Mouse (Mus musculus) spleen, adult 18-20 months (tissue): ENCODE data around the gene Gfm2.

Experiments
- DNase-seq, 2 experiments: peaks; one replicate each; pipeline ENCODE4 v3.0.0; 2022; ENCODE audit warnings: mixed read lengths in 2 of 2

The Gfm2 gene

GRCm38 (mm10) chr13:97192649-97193048 is 54.9 kb downstream of the Gfm2 start:
- DNase-seq = no peak

DNA sequence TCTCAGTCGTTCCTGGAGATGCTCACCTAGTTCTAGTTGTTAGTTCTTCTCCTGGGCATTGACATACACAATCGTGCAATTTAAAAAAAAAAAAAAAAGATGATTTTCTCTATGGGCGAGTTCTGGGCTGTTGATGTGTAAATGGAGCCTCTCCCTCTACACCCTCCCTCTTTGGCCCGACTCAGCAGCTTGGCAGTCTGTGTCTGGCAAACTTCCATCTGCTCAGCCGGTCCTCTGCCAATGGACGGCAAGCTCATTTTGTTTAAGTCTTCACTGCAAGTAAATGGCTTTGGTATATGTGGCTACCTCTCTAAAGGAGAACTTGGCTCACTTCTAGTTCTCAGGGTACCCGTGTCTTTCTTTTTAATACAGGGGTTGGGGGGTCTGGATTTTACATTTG is 55.7 kb downstream of the Gfm2 start:
- DNase-seq = no peak

DNA sequence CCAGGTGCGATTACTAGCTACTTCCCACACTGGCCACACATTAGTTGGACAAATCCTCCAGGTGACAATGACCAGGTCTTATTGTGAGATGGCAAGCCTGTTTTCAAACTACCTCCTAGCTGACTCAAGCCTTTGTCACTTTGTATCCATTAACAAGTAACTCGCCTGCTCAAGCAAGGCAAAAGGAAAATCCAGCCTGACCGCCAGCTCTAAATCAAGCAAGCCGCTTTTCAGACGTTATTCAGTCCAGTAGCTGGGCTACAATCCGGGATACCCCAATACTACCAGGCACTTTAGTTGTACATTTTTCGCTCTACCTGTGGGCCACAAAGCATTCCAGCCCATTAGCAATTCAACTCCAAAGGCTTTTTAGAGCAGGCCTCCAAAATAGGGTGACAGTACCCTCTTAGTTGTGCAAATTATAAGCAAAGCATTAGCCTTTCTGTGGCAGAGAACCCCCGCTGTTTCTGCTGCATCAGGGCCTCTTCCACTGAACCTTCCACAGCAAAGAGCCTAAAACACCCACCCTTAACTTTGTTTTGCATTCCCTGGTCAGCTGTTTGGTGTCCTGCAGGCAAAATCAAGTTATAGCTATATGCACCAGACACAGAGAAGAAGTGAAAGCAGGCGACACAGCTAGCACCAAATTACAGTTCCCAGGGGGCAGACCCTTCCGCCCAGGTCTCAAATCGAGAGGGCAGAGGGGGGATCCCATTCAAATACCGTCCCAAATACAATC is 58.6 kb downstream of the Gfm2 start:
- DNase-seq = peak; percentile 26 to 35

DNA sequence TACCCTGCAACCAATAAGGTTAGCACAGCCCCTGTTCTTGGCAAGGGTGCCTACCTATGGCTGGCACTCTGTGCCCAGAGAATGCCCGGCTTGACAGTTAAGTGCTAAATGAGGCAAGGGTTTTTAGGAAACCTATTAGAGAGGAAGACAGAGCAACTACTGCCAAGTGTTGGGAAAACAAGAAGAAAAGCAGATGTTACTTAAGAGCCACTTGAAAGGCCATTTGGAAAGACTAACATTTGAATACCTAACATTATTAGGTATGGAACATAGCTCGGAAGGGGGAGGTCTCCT is 59.1 kb downstream of the Gfm2 start:
- DNase-seq = no peak

- peak; percentile 91 to 94 for DNase-seq
Observed at GRCm38 (mm10) chr13:97197932-97198562, 60.3 kb downstream of the Gfm2 start, which contains the start of gene Hexb. Gene Hexb, minus strand, starts transcription at chr13:97198357.

GRCm38 (mm10) chr13:97199123-97199522 is 61.4 kb downstream of the Gfm2 start:
- no peak for DNase-seq

- DNase-seq = no peak
Observed at GRCm38 (mm10) chr13:97201076-97201475, 63.3 kb downstream of the Gfm2 start.

DNA sequence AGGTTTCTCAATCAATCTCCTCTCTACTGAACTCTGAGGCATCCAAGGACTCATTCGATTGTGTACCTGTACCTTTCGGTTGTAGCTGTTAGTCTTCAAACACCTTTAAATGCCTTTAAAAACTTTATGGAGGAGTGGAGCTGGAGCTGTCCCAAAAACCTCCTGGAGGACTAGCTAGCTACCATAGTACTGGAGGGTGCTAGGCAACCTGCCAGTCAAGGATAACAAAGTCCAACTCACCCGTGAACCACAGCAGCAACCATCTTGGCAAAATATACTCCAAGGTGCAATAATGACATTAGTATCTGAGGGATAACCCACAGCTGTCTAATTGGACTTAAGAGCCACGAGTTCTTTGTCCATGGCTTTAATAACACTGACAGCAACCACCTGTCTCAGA is 64.2 kb downstream of the Gfm2 start:
- no peak for DNase-seq

- DNase-seq = peak; percentile 53 to 85
Observed at GRCm38 (mm10) chr13:97205052-97205701, 67.4 kb downstream of the Gfm2 start.

- DNase-seq = no peak
Observed at GRCm38 (mm10) chr13:97206046-97206445, 68.3 kb downstream of the Gfm2 start.

DNA sequence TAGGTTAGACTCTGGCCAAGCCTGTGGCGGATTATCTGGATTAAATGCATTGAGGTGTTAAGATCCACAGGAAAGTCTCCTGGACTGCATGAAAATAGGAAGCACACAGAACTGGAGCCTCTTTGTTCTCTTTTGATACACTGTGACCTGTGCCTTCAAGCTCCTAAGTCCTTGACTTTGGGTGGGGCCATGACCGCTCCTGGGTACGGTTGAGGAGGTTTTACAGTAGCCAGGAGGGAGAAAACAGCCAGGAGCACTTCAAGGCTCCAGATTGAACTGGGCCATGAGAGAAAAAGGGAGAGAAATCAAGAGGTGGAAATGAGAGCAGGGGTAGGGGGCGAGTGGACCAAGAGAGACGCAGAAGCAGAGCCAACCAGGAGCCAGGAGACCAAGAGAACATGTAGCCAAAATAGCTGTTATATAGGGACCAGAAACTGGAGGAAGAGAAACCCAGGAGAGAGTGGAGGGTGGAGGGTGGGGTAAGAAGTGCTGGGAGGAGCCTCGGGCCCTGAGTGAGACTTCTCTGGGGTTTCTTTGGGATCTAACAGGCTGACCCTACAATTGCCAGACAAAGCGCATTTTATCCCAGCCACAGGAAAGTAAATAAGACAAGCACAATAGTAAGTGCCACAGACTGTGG is 69.9 kb downstream of the Gfm2 start:
- DNase-seq = no peak

- DNase-seq = peak; percentile 54 to 58
Observed at GRCm38 (mm10) chr13:97208112-97208478, 70.4 kb downstream of the Gfm2 start.

DNA sequence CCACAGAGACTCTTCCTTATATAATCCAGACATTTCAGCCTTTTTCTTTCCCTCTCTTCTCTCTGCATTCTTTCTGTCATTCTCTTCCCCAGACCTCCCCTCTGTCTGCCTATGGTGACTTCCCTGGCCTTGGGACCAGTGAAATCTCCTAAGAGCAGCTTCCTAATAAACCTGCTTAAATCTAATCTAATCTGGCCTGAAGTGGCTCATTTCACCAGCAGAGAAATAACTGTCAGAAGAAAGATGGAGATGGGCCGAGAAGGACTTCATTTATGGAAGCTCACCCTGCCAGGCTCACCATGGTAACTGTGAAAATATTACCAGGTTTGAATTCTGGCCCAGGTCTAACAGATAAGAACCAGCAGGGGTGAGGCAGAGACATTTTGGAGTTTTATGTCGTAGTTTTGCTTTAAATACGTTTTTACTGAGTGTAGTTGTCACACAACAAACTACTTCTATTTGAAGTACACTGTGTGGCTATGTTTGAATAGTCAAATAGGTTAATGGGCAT is 70.8 kb downstream of the Gfm2 start:
- DNase-seq = no peak

- DNase-seq = no peak
Observed at GRCm38 (mm10) chr13:97214583-97215268, 77.0 kb downstream of the Gfm2 start.

DNA sequence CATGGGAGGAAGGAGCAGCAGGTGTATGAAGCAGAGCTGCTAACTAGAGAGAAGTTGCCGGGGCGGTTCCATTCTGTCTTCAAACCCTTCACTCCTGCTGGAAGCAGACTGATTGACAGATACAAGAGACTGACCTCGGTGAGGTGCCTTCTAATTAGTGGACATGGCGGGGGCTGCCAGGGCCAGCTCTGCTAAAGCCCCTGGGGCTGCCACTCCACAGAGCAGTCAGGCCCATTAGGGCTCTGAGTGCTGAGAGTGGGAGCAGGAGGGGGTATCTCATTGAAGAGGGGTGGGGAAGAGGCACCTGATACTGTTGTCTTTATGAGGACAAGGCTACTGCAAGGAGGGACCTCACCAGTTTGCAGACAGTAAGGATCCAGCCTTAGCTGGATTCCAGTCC is 77.8 kb downstream of the Gfm2 start:
- no peak for DNase-seq

DNA sequence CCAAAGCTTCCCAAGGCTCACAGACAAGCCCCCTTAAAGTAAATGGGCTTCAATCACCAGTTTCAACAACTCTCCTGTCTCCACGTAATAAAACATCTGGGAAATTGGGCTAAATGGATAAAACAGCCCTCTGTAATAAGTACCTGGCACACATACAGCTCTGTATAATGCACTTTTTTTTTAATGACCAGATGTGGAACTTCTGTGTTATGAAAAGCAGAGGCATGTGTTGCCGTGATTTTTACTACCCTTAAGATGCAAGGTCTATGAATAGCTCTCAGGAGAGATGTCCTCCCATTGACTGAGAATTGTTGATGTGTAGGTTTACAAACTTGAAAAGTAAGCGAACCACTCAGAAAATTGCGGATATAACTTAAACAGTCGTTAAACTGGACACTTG is 78.5 kb downstream of the Gfm2 start:
- no peak for DNase-seq

GRCm38 (mm10) chr13:97220022-97220421 is 82.3 kb downstream of the Gfm2 start:
- DNase-seq = no peak

GRCm38 (mm10) chr13:97223856-97224255 is 86.1 kb downstream of the Gfm2 start:
- DNase-seq = no peak

GRCm38 (mm10) chr13:97224341-97224982 is 86.7 kb downstream of the Gfm2 start:
- no peak for DNase-seq

DNA sequence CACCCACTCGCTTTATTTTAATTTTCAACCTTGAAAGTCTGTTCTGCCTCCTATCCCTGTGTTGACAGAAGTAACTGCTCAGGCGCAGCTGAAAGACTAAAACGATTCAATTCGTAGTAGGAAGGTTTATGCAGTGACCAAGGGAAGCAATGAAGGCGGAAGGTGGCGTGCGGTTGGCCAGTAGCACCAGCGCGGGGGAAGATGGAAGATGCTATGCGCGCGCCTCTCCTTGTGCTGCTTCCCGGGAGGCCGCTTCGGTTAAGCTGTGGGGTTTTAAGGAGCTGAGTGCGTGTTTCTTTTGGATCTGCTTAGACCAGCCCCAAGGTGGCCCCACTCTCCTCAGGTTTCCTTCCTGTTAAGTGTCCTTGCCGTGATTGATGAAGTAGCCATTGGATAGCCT is 87.4 kb downstream of the Gfm2 start:
- DNase-seq = no peak

- DNase-seq = no peak
Observed at GRCm38 (mm10) chr13:97227795-97228194, 90.1 kb downstream of the Gfm2 start.

DNA sequence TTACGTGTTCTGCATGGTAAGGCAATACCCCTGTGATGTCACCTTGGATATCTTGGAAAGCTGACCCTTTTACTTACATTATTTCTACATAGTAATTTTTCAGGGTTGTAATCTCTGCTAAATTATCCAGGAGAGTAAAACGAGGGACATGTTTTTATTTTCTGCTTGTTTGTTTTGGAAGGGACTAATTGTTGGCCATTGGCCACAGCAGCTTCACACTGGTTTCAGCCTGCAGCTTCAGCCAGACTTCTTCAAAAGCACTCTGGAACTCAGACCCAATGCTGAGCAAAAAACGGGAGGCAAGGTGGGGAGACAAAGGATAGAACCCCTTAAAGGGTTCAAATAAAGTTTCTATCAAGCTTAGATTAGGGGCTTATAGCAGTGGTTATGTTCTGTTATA is 92.4 kb downstream of the Gfm2 start:
- no peak for DNase-seq
